ENCODE assay signal across 7 mouse cellular contexts in the genomic region with DNA sequence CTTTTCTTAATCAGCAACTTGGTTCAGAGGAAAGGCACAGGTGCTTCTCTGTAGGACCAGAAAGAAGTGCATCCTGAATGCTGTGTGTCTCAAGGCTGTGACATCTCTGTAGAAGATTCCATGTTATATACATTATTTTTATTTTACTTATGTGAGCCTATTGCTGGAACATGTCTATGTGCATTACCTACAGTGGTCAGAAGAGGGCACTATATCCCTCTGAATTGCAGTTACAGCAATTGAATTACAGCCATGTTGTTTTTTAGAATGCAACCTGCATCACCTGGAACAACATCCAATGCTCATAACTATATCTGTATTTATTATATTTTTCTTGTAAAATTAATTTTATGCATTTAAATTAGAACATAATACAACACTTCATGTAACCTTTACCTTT. TPM values are rescaled to one million over a fixed set of nuclear protein-coding genes. Genes with fewer than 3 reads are reported as not detected.
A peak's percentile ranks its signal among the peaks of the same experiment; 100 is the strongest.
DNase-seq lines count a peak whose midpoint lies in the region; ATAC-seq and TF ChIP-seq lines count a peak whose summit lies in the region.
"Not testable (repeated sequence)": the region's sequence is repeated elsewhere in the genome, so short reads cannot be mapped to it uniquely, and the experiment has no call there.

No protein-coding gene starts in this region.

- TF ChIP-seq POLR2A in ES-Bruce4 (IDR thresholded peaks at IDR 0.05; ENCODE audit: insufficient read depth, low read length): not testable (repeated sequence)

- H3K4me3 ChIP-seq in ES-Bruce4 (ENCODE audit: low read depth, low read length); hindbrain, embryonic 11.5 days (ENCODE audit: low read depth, low read length): not testable (repeated sequence)

- H3K27me3 ChIP-seq in ES-Bruce4 (ENCODE audit: control insufficient read depth, insufficient read depth, low read length, poor library complexity, severe bottlenecking); hindbrain, embryonic 11.5 days (ENCODE audit: control insufficient read depth, insufficient read depth, low read length): not testable (repeated sequence)

- H3K4me2 ChIP-seq in hindbrain, embryonic 11.5 days (replicated peaks; ENCODE audit: low read depth, low read length): not testable (repeated sequence)

- peak; percentile 45 for TF ChIP-seq CTCF in ES-Bruce4 (IDR thresholded peaks at IDR 0.05; ENCODE audit: low read depth, low read length)

- not testable (repeated sequence) for ATAC-seq in hindbrain, embryonic 11.5 days (ENCODE audit: low FRiP score)

- not testable (repeated sequence) for TF ChIP-seq EP300 in ES-Bruce4 (IDR thresholded peaks at IDR 0.05; ENCODE audit: insufficient read depth, low read depth, low read length)

- H3K36me3 ChIP-seq in ES-Bruce4 (ENCODE audit: control insufficient read depth, insufficient read depth, low read length, poor library complexity, severe bottlenecking); hindbrain, embryonic 11.5 days (ENCODE audit: control insufficient read depth, insufficient read depth, low read length): not testable (repeated sequence)

- not testable (repeated sequence) for H3K27ac ChIP-seq in ES-Bruce4 (ENCODE audit: insufficient read depth, low read length); hindbrain, embryonic 11.5 days (ENCODE audit: low read depth, low read length)

- peak; percentile 29 for DNase-seq in adrenal gland, postnatal 14 days
- peak; percentile 3 for DNase-seq in embryo, embryonic 9.5 days (ENCODE audit: extremely low spot score)
- DNase-seq in hindbrain, embryonic 11.5 days (ENCODE audit: low spot score): peak; percentile 38
- DNase-seq in layer of hippocampus, adult 9-10 months (ENCODE audit: low spot score): peak; percentile 7
- peak; percentile 69 for DNase-seq in lung, postnatal 36 days
- DNase-seq in right cerebral cortex, adult 18-20 months: peak; percentile 8

- peaks cover 11% of the 10 kb centered on the region for H3K9me3 ChIP-seq in ES-Bruce4 (replicated peaks; ENCODE audit: control insufficient read depth, insufficient read depth, low read length, poor library complexity, severe bottlenecking)
- H3K9me3 ChIP-seq in hindbrain, embryonic 11.5 days (ENCODE audit: control insufficient read depth, low read length): not testable (repeated sequence)

- not testable (repeated sequence) for H3K9ac ChIP-seq in ES-Bruce4 (ENCODE audit: low read depth, poor library complexity, severe bottlenecking); hindbrain, embryonic 11.5 days (ENCODE audit: low read depth, low read length)

- not testable (repeated sequence) for H3K4me1 ChIP-seq in ES-Bruce4 (ENCODE audit: control insufficient read depth, insufficient read depth, low read length); hindbrain, embryonic 11.5 days (replicated peaks; ENCODE audit: control insufficient read depth, insufficient read depth, low read length)

RNA-seq across cellular contexts. Expression of gene Gm49359, which starts 3.3 kb away (rescaled TPM):
- 18.0 and 18.2 TPM in 2 replicates for polyA plus RNA-seq in ES-Bruce4 (2011; ENCODE audit: insufficient read depth, insufficient read length, low read depth, missing spikeins)
- total RNA-seq in adrenal gland, postnatal 14 days (2021): 11.3 and 12.5 TPM in 2 replicates
- 12.1 and 16.5 TPM in 2 replicates for polyA plus RNA-seq in hindbrain, embryonic 11.5 days (2014; fragmentation: Nextera tagmentation; extraction: Ambion mirVana)

Comparison
In these comparisons a context has a peak if more than half of its experiments do, and no peak if none do; other contexts are left out.
1. DNase-seq: peak in every context shown above with its lines; median percentile 69 in lung, postnatal 36 days; 38 in hindbrain, embryonic 11.5 days; 29 in adrenal gland, postnatal 14 days; 8 in right cerebral cortex, adult 18-20 months; 7 in layer of hippocampus, adult 9-10 months; 3 in embryo, embryonic 9.5 days.